In the genomic region with DNA sequence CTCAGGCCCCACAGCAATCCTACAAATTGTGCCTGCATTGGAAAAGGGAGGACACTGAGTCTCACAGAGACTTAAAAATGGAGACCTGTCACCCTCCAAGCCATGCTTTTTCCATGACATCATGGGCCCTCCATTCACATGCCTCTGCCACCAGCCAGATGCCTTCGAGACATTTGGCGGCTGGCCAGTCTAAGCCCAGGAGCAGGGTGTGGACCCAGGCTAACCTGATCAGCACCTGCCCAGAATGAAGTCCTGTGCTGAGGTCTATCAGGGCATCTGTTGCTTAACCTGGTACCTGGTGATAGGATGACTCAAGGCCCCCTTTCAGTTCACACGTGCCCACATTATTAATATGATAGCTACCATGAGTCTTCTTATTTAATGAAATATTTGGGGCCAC, we compare ENCODE assay signal across 10 mouse cellular contexts.
DNase-seq lines count a peak whose midpoint lies in the region; ATAC-seq lines count a peak whose summit lies in the region.
"Had no signal": no experiment of that assay in that cellular context is flagged by ENCODE, and none has a peak within 500 bp of the region (broad histone marks: within the 10 kb centered on the region; RNA-seq: fewer than 3 reads in every experiment).

No protein-coding gene starts in this region.

- no peak overlapping the region for H3K4me3 ChIP-seq in heart, embryonic 12.5 days
- H3K4me3 ChIP-seq: myocyte had no signal

- no peak overlapping the region for H3K4me2 ChIP-seq in heart, embryonic 12.5 days

- no peak overlapping the region for H3K9ac ChIP-seq in heart, embryonic 12.5 days

- 42% methylated on average over 3 of the region's 3 CpGs for WGBS in heart, embryonic 12.5 days

- H3K27ac ChIP-seq in heart, embryonic 12.5 days (ENCODE audit: poor library complexity, severe bottlenecking), result peak overlapping the region; percentile 85
- H3K27ac ChIP-seq: kidney, postnatal 0 days had no signal

- peak; percentile 28 for DNase-seq in right cerebral cortex, postnatal 4 days
- DNase-seq in right cerebral cortex, postnatal 36 days (ENCODE audit: low spot score in 2 of 2), result no peak
- DNase-seq in kidney, postnatal 25 days, result peak; percentile 35 to 61
- peak; percentile 18 for DNase-seq in testis, postnatal 14 days (ENCODE audit: low spot score)
- DNase-seq in thymus, postnatal 14 days, result no peak
- no peak for DNase-seq in spleen, postnatal 10 days (ENCODE audit: low spot score in 2 of 2)

- peak; percentile 72 for ATAC-seq in heart, embryonic 12.5 days (ENCODE audit: insufficient number of reproducible peaks, low FRiP score)
- ATAC-seq in megakaryocyte, adult 5-6 weeks (ENCODE audit: poor library complexity, severe bottlenecking), result no peak

- H3K9me3 ChIP-seq in heart, embryonic 12.5 days (replicated peaks), result no peaks in the 10 kb centered on the region

- no peaks in the 10 kb centered on the region for H3K27me3 ChIP-seq in heart, embryonic 12.5 days (replicated peaks)

- no peaks in the 10 kb centered on the region for H3K36me3 ChIP-seq in heart, embryonic 12.5 days

- H3K4me1 ChIP-seq in heart, embryonic 12.5 days (replicated peaks), result peaks cover 43% of the 10 kb centered on the region

Comparison
In these comparisons a context has a peak if more than half of its experiments do, and no peak if none do; other contexts are left out.
1. DNase-seq: peak in right cerebral cortex, postnatal 4 days (single experiment), kidney, postnatal 25 days (2 of 2) and testis, postnatal 14 days (single experiment); none in right cerebral cortex, postnatal 36 days (0 of 2), thymus, postnatal 14 days (single experiment) and spleen, postnatal 10 days (0 of 2).